Mouse (Mus musculus): ENCODE measurements around the gene Rhbdd3.

GRCm38 (mm10) chr11:5150416-5151246, 51.9 kb downstream of the Rhbdd3 start:
- TF ChIP-seq CTCF (IDR thresholded peaks at IDR 0.05 in 2 of 3, conservative IDR thresholded peaks at IDR 0.05 in 1 of 3; ENCODE audit: control insufficient read depth in 1 of 3, insufficient read depth in 1 of 3, low read depth in 2 of 3, low read length in 3 of 3, poor library complexity in 1 of 3, severe bottlenecking in 1 of 3) = no peak
- no peak for TF ChIP-seq HCFC1 (IDR thresholded peaks at IDR 0.05; ENCODE audit: low read depth, low read length)
- TF ChIP-seq ETS1 (IDR thresholded peaks at IDR 0.05; ENCODE audit: low read depth, low read length) = no peak
- no peak for TF ChIP-seq USF1 (IDR thresholded peaks at IDR 0.05; ENCODE audit: low read depth, low read length)
- TF ChIP-seq RAD21 (IDR thresholded peaks at IDR 0.05; ENCODE audit: low read depth, low read length) = no peak
- no peak for TF ChIP-seq UBTF (IDR thresholded peaks at IDR 0.05; ENCODE audit: borderline replicate concordance, insufficient read depth, low read depth, low read length)
